Mouse (Mus musculus) limb, embryonic 10.5 days (tissue): Measurements from ENCODE around the gene Ank3. TPM values are rescaled to one million over a fixed set of nuclear protein-coding genes. Genes with fewer than 3 reads are reported as not detected.
A peak's percentile ranks its signal among the peaks of the same experiment; 100 is the strongest.

Source experiments
- DNase-seq: peaks from one replicate; pipeline ENCODE4 v3.0.0-alpha.2; 2017; ENCODE audit warnings: low spot score
- H3K27ac ChIP-seq: fragments of 300-500 bp; sonication (generic); 2 replicates; pipeline ENCODE4 v1.5.1; 2016; ENCODE audit warnings: mild to moderate bottlenecking
- H3K27me3 ChIP-seq: fragments of 300-500 bp; sonication (generic); 2 replicates; pipeline ENCODE4 v1.6.1; 2016; ENCODE audit warnings: low read depth, mild to moderate bottlenecking; ENCODE audit not compliant: poor library complexity, severe bottlenecking
- H3K36me3 ChIP-seq: fragments of 300-500 bp; sonication (generic); 2 replicates; pipeline ENCODE4 v1.6.1; 2016; ENCODE audit warnings: mild to moderate bottlenecking, moderate library complexity
- H3K4me1 ChIP-seq: fragments of 300-500 bp; sonication (generic); 2 replicates; pipeline ENCODE4 v1.6.1; 2016
- H3K4me3 ChIP-seq: fragments of 300-500 bp; sonication (generic); 2 replicates; pipeline ENCODE4 v1.5.1; 2016; ENCODE audit warnings: mild to moderate bottlenecking, moderate library complexity
- H3K9me3 ChIP-seq: fragments of 300-500 bp; sonication (generic); replicated peaks from 2 replicates; pipeline ENCODE4 v1.6.1; 2016; ENCODE audit warnings: mild to moderate bottlenecking
- WGBS: fragments of 180-500 bp; shearing (Covaris S2); methylation state at CpG from one replicate; pipeline ENCODE4 v1.1.7; 2016; 5-methylcytosine and 5-hydroxymethylcytosine counted together
- polyA plus RNA-seq: library from polyadenylated mRNA; unstranded; fragments of >200 nt; fragmentation: Nextera tagmentation; extraction: Ambion mirVana; gene quantifications from 2 replicates; pipeline ENCODE4 v1.2.1, GENCODE M21; 2016

The Ank3 gene
- polyA plus RNA-seq, 1 experiment from 2014 or later = 26.1 TPM

- Histone ChIP-seq H3K9me3 (no peaks in the 10 kb centered on the region; the same call in 1 of the 2 replicates), H3K36me3 (peaks cover 10% of the 10 kb centered on the region; the same call in 1 of the 2 replicates)
- WGBS = 95% methylated on average over 5 of the region's 5 CpGs
Measured at GRCm38 (mm10) chr10:69595487-69595886, 196.9 kb downstream of the Ank3 start.

GRCm38 (mm10) chr10:69601471-69601870 lies 202.9 kb downstream of the Ank3 start:
- Histone ChIP-seq H3K9me3 (no peaks in the 10 kb centered on the region), H3K36me3 (peaks cover 9% of the 10 kb centered on the region; the same call in 1 of the 2 replicates), H3K27ac (no peak overlapping the region), H3K4me3 (no peak overlapping the region), H3K4me1 (peaks cover 4% of the 10 kb centered on the region; the same call in 1 of the 2 replicates), H3K27me3 (no peaks in the 10 kb centered on the region)
- DNase-seq = no peak
- 86% methylated on average over 3 of the region's 3 CpGs for WGBS

More at GRCm38 (mm10) chr10:69595487-69595886, 196.9 kb downstream of the Ank3 start:
- peaks cover 3% of the 10 kb centered on the region for H3K4me1 ChIP-seq
- no peak overlapping the region for H3K27ac ChIP-seq
- H3K4me3 ChIP-seq = no peak overlapping the region
- no peak for DNase-seq
- H3K27me3 ChIP-seq = no peaks in the 10 kb centered on the region

GRCm38 (mm10) chr10:69602711-69603110 lies 204.1 kb downstream of the Ank3 start:
- Histone ChIP-seq H3K4me3 (no peak overlapping the region), H3K4me1 (peaks cover 5% of the 10 kb centered on the region; the same call in 1 of the 2 replicates), H3K27me3 (no peaks in the 10 kb centered on the region), H3K36me3 (no peaks in the 10 kb centered on the region), H3K9me3 (no peaks in the 10 kb centered on the region), H3K27ac (no peak overlapping the region)
- DNase-seq = no peak
- WGBS = 93% methylated on average over 1 of the region's 1 CpGs

- H3K9me3 ChIP-seq = no peaks in the 10 kb centered on the region
- no peak overlapping the region for H3K4me3 ChIP-seq
- no peak for DNase-seq
- H3K36me3 ChIP-seq = no peaks in the 10 kb centered on the region
- peaks cover 5% of the 10 kb centered on the region; the same call in 1 of the 2 replicates for H3K4me1 ChIP-seq
- no peak overlapping the region for H3K27ac ChIP-seq
- no peaks in the 10 kb centered on the region for H3K27me3 ChIP-seq
- 82% methylated on average over 6 of the region's 6 CpGs for WGBS
Measured at GRCm38 (mm10) chr10:69604609-69605008, 206.0 kb downstream of the Ank3 start.

GRCm38 (mm10) chr10:69605211-69605610 lies 206.6 kb downstream of the Ank3 start:
- H3K9me3 ChIP-seq = no peaks in the 10 kb centered on the region
- no peak overlapping the region for H3K4me3 ChIP-seq
- H3K27ac ChIP-seq = no peak overlapping the region
- DNase-seq = no peak
- H3K27me3 ChIP-seq = no peaks in the 10 kb centered on the region
- no peaks in the 10 kb centered on the region for H3K36me3 ChIP-seq
- 69% methylated on average over 12 of the region's 12 CpGs for whole genome bisulfite sequencing
- peaks cover 5% of the 10 kb centered on the region; the same call in 1 of the 2 replicates for H3K4me1 ChIP-seq

- Histone ChIP-seq H3K4me1 (peaks cover 9% of the 10 kb centered on the region; the same call in 1 of the 2 replicates), H3K27me3 (no peaks in the 10 kb centered on the region), H3K36me3 (no peaks in the 10 kb centered on the region), H3K9me3 (no peaks in the 10 kb centered on the region), H3K27ac (no peak overlapping the region), H3K4me3 (no peak overlapping the region)
- 77% methylated on average over 14 of the region's 14 CpGs for WGBS
- no peak for DNase-seq
Measured at GRCm38 (mm10) chr10:69607611-69608119, 209.1 kb downstream of the Ank3 start.

GRCm38 (mm10) chr10:69611314-69611713 lies 212.7 kb downstream of the Ank3 start:
- Histone ChIP-seq H3K27me3 (no peaks in the 10 kb centered on the region), H3K27ac (no peak overlapping the region), H3K9me3 (no peaks in the 10 kb centered on the region), H3K36me3 (no peaks in the 10 kb centered on the region), H3K4me1 (peaks cover 7% of the 10 kb centered on the region; the same call in 1 of the 2 replicates), H3K4me3 (no peak overlapping the region)
- WGBS = 90% methylated on average over 3 of the region's 3 CpGs
- DNase-seq = no peak

- H3K4me3 ChIP-seq = no peak overlapping the region
- no peaks in the 10 kb centered on the region for H3K36me3 ChIP-seq
- no peak overlapping the region for H3K27ac ChIP-seq
- 85% methylated on average over 5 of the region's 5 CpGs for WGBS
- H3K9me3 ChIP-seq = no peaks in the 10 kb centered on the region
- no peak for DNase-seq
- peaks cover 4% of the 10 kb centered on the region; the same call in 1 of the 2 replicates for H3K4me1 ChIP-seq
- no peaks in the 10 kb centered on the region for H3K27me3 ChIP-seq
Measured at GRCm38 (mm10) chr10:69611839-69612340, 213.3 kb downstream of the Ank3 start.

GRCm38 (mm10) chr10:69616953-69617352 lies 218.4 kb downstream of the Ank3 start:
- no peak for DNase-seq
- Histone ChIP-seq H3K27me3 (no peaks in the 10 kb centered on the region), H3K4me3 (no peak overlapping the region), H3K4me1 (peaks cover 2% of the 10 kb centered on the region; the same call in 1 of the 2 replicates), H3K9me3 (no peaks in the 10 kb centered on the region), H3K36me3 (no peaks in the 10 kb centered on the region), H3K27ac (no peak overlapping the region)
- WGBS = 91% methylated on average over 3 of the region's 3 CpGs

GRCm38 (mm10) chr10:69617537-69618112 lies 219.1 kb downstream of the Ank3 start:
- Histone ChIP-seq H3K4me1 (0 out of 2 replicates have a peak, but pooled peaks cover 2% of the 10 kb centered on the region), H3K9me3 (no peaks in the 10 kb centered on the region), H3K27ac (no peak overlapping the region), H3K4me3 (no peak overlapping the region), H3K36me3 (no peaks in the 10 kb centered on the region), H3K27me3 (no peaks in the 10 kb centered on the region)
- no peak for DNase-seq
- 89% methylated on average over 16 of the region's 16 CpGs for WGBS

- no peaks in the 10 kb centered on the region for H3K27me3 ChIP-seq
- 0 out of 2 replicates have a peak, but pooled peaks cover 2% of the 10 kb centered on the region for H3K4me1 ChIP-seq
- H3K9me3 ChIP-seq = no peaks in the 10 kb centered on the region
- H3K36me3 ChIP-seq = no peaks in the 10 kb centered on the region
- DNase-seq = no peak
- H3K4me3 ChIP-seq = no peak overlapping the region
- H3K27ac ChIP-seq = no peak overlapping the region
- WGBS = 86% methylated on average over 7 of the region's 7 CpGs
Measured at GRCm38 (mm10) chr10:69620692-69621382, 222.3 kb downstream of the Ank3 start.

- Histone ChIP-seq H3K9me3 (no peaks in the 10 kb centered on the region), H3K27me3 (no peaks in the 10 kb centered on the region), H3K4me1 (peaks cover 16% of the 10 kb centered on the region; the same call in 1 of the 2 replicates), H3K4me3 (no peak overlapping the region), H3K36me3 (no peaks in the 10 kb centered on the region), H3K27ac (no peak overlapping the region)
- whole genome bisulfite sequencing = 93% methylated on average over 3 of the region's 3 CpGs
- DNase-seq = no peak
Measured at GRCm38 (mm10) chr10:69627767-69628166, 229.2 kb downstream of the Ank3 start.

GRCm38 (mm10) chr10:69628743-69629142 lies 230.2 kb downstream of the Ank3 start:
- no peak for DNase-seq
- H3K4me3 ChIP-seq = no peak overlapping the region
- no peaks in the 10 kb centered on the region for H3K27me3 ChIP-seq
- H3K4me1 ChIP-seq = peaks cover 16% of the 10 kb centered on the region; the same call in 1 of the 2 replicates
- no peaks in the 10 kb centered on the region for H3K36me3 ChIP-seq
- WGBS = 45% methylated on average over 6 of the region's 6 CpGs
- 0 out of 2 replicates have a peak overlapping the region, but pooled peaks have one; percentile 0 for H3K27ac ChIP-seq
- no peaks in the 10 kb centered on the region for H3K9me3 ChIP-seq
